Mouse (Mus musculus) heart, embryonic 13.5 days (tissue): ENCODE results near the gene Egln1. TPM values are rescaled to one million over a fixed set of nuclear protein-coding genes. Genes with fewer than 3 reads are reported as not detected.

Source experiments
- ATAC-seq: fragments of 200-750 bp; cut with Nextera tagmentation; 2 replicates; pipeline ENCODE4 v1.8.0; 2017; ENCODE audit warnings: moderate TSS enrichment; ENCODE audit not compliant: insufficient number of reproducible peaks, low FRiP score, low TSS enrichment; ENCODE audit errors: extremely low read depth
- H3K27ac ChIP-seq: fragments of 300-500 bp; sonication (generic); replicated peaks from 2 replicates; pipeline ENCODE4 v1.5.1; 2015; ENCODE audit warnings: moderate library complexity, mild to moderate bottlenecking, inconsistent platforms
- H3K27me3 ChIP-seq: fragments of 300-500 bp; sonication (generic); replicated peaks from 2 replicates; pipeline ENCODE4 v1.6.1; 2015; ENCODE audit warnings: mild to moderate bottlenecking, inconsistent platforms
- H3K36me3 ChIP-seq: fragments of 300-500 bp; sonication (generic); 2 replicates; pipeline ENCODE4 v1.6.1; 2015; ENCODE audit warnings: mild to moderate bottlenecking, inconsistent platforms
- H3K4me1 ChIP-seq: fragments of 300-500 bp; sonication (generic); 2 replicates; pipeline ENCODE4 v1.6.1; 2015; ENCODE audit warnings: inconsistent platforms
- H3K4me2 ChIP-seq: fragments of 300-500 bp; sonication (generic); 2 replicates; pipeline ENCODE4 v1.6.1; 2015; ENCODE audit warnings: inconsistent platforms, mild to moderate bottlenecking, moderate library complexity
- H3K4me3 ChIP-seq: fragments of 300-500 bp; sonication (generic); 2 replicates; pipeline ENCODE4 v1.5.1; 2015; ENCODE audit warnings: moderate library complexity, mild to moderate bottlenecking, inconsistent platforms
- H3K9ac ChIP-seq: fragments of 300-500 bp; sonication (generic); 2 replicates; pipeline ENCODE4 v1.6.1; 2015; ENCODE audit warnings: inconsistent platforms, mild to moderate bottlenecking, moderate library complexity
- H3K9me3 ChIP-seq: fragments of 300-500 bp; sonication (generic); 2 replicates; pipeline ENCODE4 v1.6.1; 2016; ENCODE audit warnings: inconsistent platforms
- WGBS: fragments of 180-500 bp; shearing (Covaris S2); methylation state at CpG from one replicate; pipeline ENCODE4 v1.1.7; 2015; ENCODE audit warnings: mixed read lengths; 5-methylcytosine and 5-hydroxymethylcytosine counted together
- polyA plus RNA-seq: library from polyadenylated mRNA; unstranded; fragments of >200 nt; fragmentation: Nextera tagmentation; extraction: Ambion mirVana; gene quantifications from 2 replicates; pipeline ENCODE4 v1.2.1, GENCODE M21; 2015

Gene Egln1
- polyA plus RNA-seq, 1 experiment from 2014 or later = 13.5 TPM

- H3K4me1 ChIP-seq = peaks cover 16% of the 10 kb centered on the region
- no peaks in the 10 kb centered on the region for H3K9me3 ChIP-seq
- no peak overlapping the region for H3K9ac ChIP-seq
- no peak for ATAC-seq
- no peak overlapping the region for H3K27ac ChIP-seq
- no peak overlapping the region for H3K4me3 ChIP-seq
- WGBS = 84% methylated on average over 8 of the region's 8 CpGs
- no peaks in the 10 kb centered on the region for H3K27me3 ChIP-seq
- no peaks in the 10 kb centered on the region for H3K36me3 ChIP-seq
- H3K4me2 ChIP-seq = no peak overlapping the region
These were observed 15.8 kb upstream of the Egln1 start for GRCm38 (mm10) chr8:124964966-124965365.

GRCm38 (mm10) chr8:124963246-124963645 lies 14.1 kb upstream of the Egln1 start:
- no peak for ATAC-seq

GRCm38 (mm10) chr8:124960226-124960880 lies 11.2 kb upstream of the Egln1 start:
- no peak for ATAC-seq
- Histone ChIP-seq H3K4me2 (peak overlapping the region; percentile 20), H3K36me3 (no peaks in the 10 kb centered on the region), H3K4me3 (no peak overlapping the region), H3K4me1 (peaks cover 34% of the 10 kb centered on the region), H3K27me3 (no peaks in the 10 kb centered on the region), H3K27ac (peak overlapping the region; percentile 58; the same call in 1 of the 2 replicates), H3K9me3 (no peaks in the 10 kb centered on the region), H3K9ac (0 out of 2 replicates have a peak overlapping the region, but pooled peaks have one; percentile 0)
- 15% methylated on average over 8 of the region's 8 CpGs for WGBS

More at GRCm38 (mm10) chr8:124963246-124963645, 14.1 kb upstream of the Egln1 start:
- 80% methylated on average over 5 of the region's 5 CpGs for WGBS
- no peak overlapping the region for H3K9ac ChIP-seq
- no peak overlapping the region for H3K27ac ChIP-seq
- H3K4me2 ChIP-seq = no peak overlapping the region
- H3K9me3 ChIP-seq = no peaks in the 10 kb centered on the region
- H3K4me1 ChIP-seq = peaks cover 31% of the 10 kb centered on the region
- H3K27me3 ChIP-seq = no peaks in the 10 kb centered on the region
- H3K36me3 ChIP-seq = no peaks in the 10 kb centered on the region
- H3K4me3 ChIP-seq = no peak overlapping the region

- H3K27me3 ChIP-seq = no peaks in the 10 kb centered on the region
- H3K36me3 ChIP-seq = no peaks in the 10 kb centered on the region
- peak overlapping the region; percentile 20 for H3K4me2 ChIP-seq
- H3K4me3 ChIP-seq = no peak overlapping the region
- ATAC-seq = no peak
- H3K9me3 ChIP-seq = no peaks in the 10 kb centered on the region
- H3K4me1 ChIP-seq = peaks cover 39% of the 10 kb centered on the region
- 0 out of 2 replicates have a peak overlapping the region, but pooled peaks have one; percentile 5 for H3K9ac ChIP-seq
- 42% methylated on average over 8 of the region's 8 CpGs for WGBS
- peak overlapping the region; percentile 58; the same call in 1 of the 2 replicates for H3K27ac ChIP-seq
These were observed 10.5 kb upstream of the Egln1 start for GRCm38 (mm10) chr8:124959462-124960225.

- ATAC-seq = no peak
- no peak overlapping the region for H3K4me3 ChIP-seq
- H3K27me3 ChIP-seq = no peaks in the 10 kb centered on the region
- no peaks in the 10 kb centered on the region for H3K9me3 ChIP-seq
- peaks cover 40% of the 10 kb centered on the region for H3K4me1 ChIP-seq
- WGBS = 60% methylated on average over 8 of the region's 8 CpGs
- no peak overlapping the region for H3K9ac ChIP-seq
- 0 out of 2 replicates have a peak, but pooled peaks cover 5% of the 10 kb centered on the region for H3K36me3 ChIP-seq
- no peak overlapping the region for H3K4me2 ChIP-seq
- 0 out of 2 replicates have a peak overlapping the region, but pooled peaks have one; percentile 7 for H3K27ac ChIP-seq
These were observed 5.5 kb upstream of the Egln1 start for GRCm38 (mm10) chr8:124954572-124955082.

GRCm38 (mm10) chr8:124953188-124953587 lies 4.1 kb upstream of the Egln1 start:
- H3K9ac ChIP-seq = no peak overlapping the region
- ATAC-seq = no peak
- H3K4me3 ChIP-seq = no peak overlapping the region
- 0 out of 2 replicates have a peak overlapping the region, but pooled peaks have one; percentile 5 for H3K27ac ChIP-seq
- 0 out of 2 replicates have a peak, but pooled peaks cover 5% of the 10 kb centered on the region for H3K36me3 ChIP-seq
- no peaks in the 10 kb centered on the region for H3K9me3 ChIP-seq
- no peaks in the 10 kb centered on the region for H3K27me3 ChIP-seq
- no peak overlapping the region for H3K4me2 ChIP-seq
- 71% methylated on average over 7 of the region's 7 CpGs for WGBS
- H3K4me1 ChIP-seq = peaks cover 28% of the 10 kb centered on the region

- H3K27ac ChIP-seq = 0 out of 2 replicates have a peak overlapping the region, but pooled peaks have one; percentile 98
- no peaks in the 10 kb centered on the region for H3K27me3 ChIP-seq
- ATAC-seq = no peak
- H3K36me3 ChIP-seq = 0 out of 2 replicates have a peak, but pooled peaks cover 5% of the 10 kb centered on the region
- peak overlapping the region; percentile 92 for H3K4me2 ChIP-seq
- peaks cover 40% of the 10 kb centered on the region for H3K4me1 ChIP-seq
- H3K9me3 ChIP-seq = no peaks in the 10 kb centered on the region
- H3K9ac ChIP-seq = peak overlapping the region; percentile 97
- WGBS = 67% methylated on average over 2 of the region's 2 CpGs
- peak overlapping the region; percentile 84 for H3K4me3 ChIP-seq
These were observed 1.7 kb upstream of the Egln1 start for GRCm38 (mm10) chr8:124950865-124951264.

GRCm38 (mm10) chr8:124950069-124950456 lies 939 bp upstream of the Egln1 start:
- no peak for ATAC-seq
- 33% methylated on average over 10 of the region's 10 CpGs for WGBS
- Histone ChIP-seq H3K4me1 (peaks cover 47% of the 10 kb centered on the region), H3K9me3 (no peaks in the 10 kb centered on the region), H3K27me3 (no peaks in the 10 kb centered on the region), H3K36me3 (0 out of 2 replicates have a peak, but pooled peaks cover 5% of the 10 kb centered on the region), H3K27ac (peak overlapping the region; percentile 98), H3K4me2 (peak overlapping the region; percentile 92), H3K9ac (peak overlapping the region; percentile 97), H3K4me3 (peak overlapping the region; percentile 84)

GRCm38 (mm10) chr8:124948733-124949111 lies 402 bp downstream of the Egln1 start:
- 1% methylated on average over 45 of the region's 62 CpGs for WGBS
- H3K9ac ChIP-seq = peak overlapping the region; percentile 97
- H3K36me3 ChIP-seq = 0 out of 2 replicates have a peak, but pooled peaks cover 10% of the 10 kb centered on the region
- H3K27ac ChIP-seq = peak overlapping the region; percentile 98
- peak overlapping the region; percentile 84 for H3K4me3 ChIP-seq
- no peaks in the 10 kb centered on the region for H3K27me3 ChIP-seq
- peak overlapping the region; percentile 92 for H3K4me2 ChIP-seq
- H3K9me3 ChIP-seq = no peaks in the 10 kb centered on the region
- H3K4me1 ChIP-seq = peaks cover 51% of the 10 kb centered on the region
- peak; percentile 21; the same call in 1 of the 2 replicates for ATAC-seq

- no peaks in the 10 kb centered on the region for H3K9me3 ChIP-seq
- peak overlapping the region; percentile 98 for H3K27ac ChIP-seq
- peak overlapping the region; percentile 97 for H3K9ac ChIP-seq
- WGBS = under 1% methylated on average over 67 of the region's 67 CpGs
- H3K4me2 ChIP-seq = peak overlapping the region; percentile 92
- H3K36me3 ChIP-seq = 0 out of 2 replicates have a peak, but pooled peaks cover 10% of the 10 kb centered on the region
- H3K4me1 ChIP-seq = peaks cover 56% of the 10 kb centered on the region
- H3K4me3 ChIP-seq = peak overlapping the region; percentile 84
- no peaks in the 10 kb centered on the region for H3K27me3 ChIP-seq
- peak; percentile 19; the same call in 1 of the 2 replicates for ATAC-seq
These were observed 1.0 kb downstream of the Egln1 start for GRCm38 (mm10) chr8:124947865-124948732.
